Mouse (Mus musculus): Measurements from ENCODE around the gene Dip2c.

Dip2c gene

GRCm38 (mm10) chr13:9422876-9423275 is 146.5 kb downstream of the Dip2c start:
- DNase-seq (ENCODE audit: low spot score in 2 of 2), result no peak

GRCm38 (mm10) chr13:9424434-9424833 is 148.1 kb downstream of the Dip2c start:
- DNase-seq (ENCODE audit: low spot score in 2 of 2), result no peak

- DNase-seq (ENCODE audit: low spot score in 2 of 2), result no peak
Measured at GRCm38 (mm10) chr13:9426267-9426666, 149.9 kb downstream of the Dip2c start.

GRCm38 (mm10) chr13:9426779-9427178 is 150.5 kb downstream of the Dip2c start:
- DNase-seq (ENCODE audit: low spot score in 2 of 2), result no peak

GRCm38 (mm10) chr13:9429884-9430283 is 153.6 kb downstream of the Dip2c start:
- DNase-seq (ENCODE audit: low spot score in 2 of 2), result no peak

GRCm38 (mm10) chr13:9430724-9431123 is 154.4 kb downstream of the Dip2c start:
- no peak for DNase-seq (ENCODE audit: low spot score in 2 of 2)

GRCm38 (mm10) chr13:9431441-9431840 is 155.1 kb downstream of the Dip2c start:
- no peak for DNase-seq (ENCODE audit: low spot score in 2 of 2)

GRCm38 (mm10) chr13:9443066-9443465 is 166.7 kb downstream of the Dip2c start:
- DNase-seq (ENCODE audit: low spot score in 2 of 2), result no peak

- DNase-seq (ENCODE audit: low spot score in 2 of 2), result no peak
Measured at GRCm38 (mm10) chr13:9445533-9446294, 169.4 kb downstream of the Dip2c start.

GRCm38 (mm10) chr13:9446448-9447115 is 170.3 kb downstream of the Dip2c start:
- DNase-seq (ENCODE audit: low spot score in 2 of 2), result no peak

GRCm38 (mm10) chr13:9450276-9450675 is 173.9 kb downstream of the Dip2c start:
- no peak for DNase-seq (ENCODE audit: low spot score in 2 of 2)

GRCm38 (mm10) chr13:9451952-9452351 is 175.6 kb downstream of the Dip2c start:
- DNase-seq (ENCODE audit: low spot score in 2 of 2), result no peak

- no peak for DNase-seq (ENCODE audit: low spot score in 2 of 2)
Measured at GRCm38 (mm10) chr13:9454426-9455177, 178.3 kb downstream of the Dip2c start.

GRCm38 (mm10) chr13:9455979-9456378 is 179.7 kb downstream of the Dip2c start:
- DNase-seq (ENCODE audit: low spot score in 2 of 2), result no peak

- no peak for DNase-seq (ENCODE audit: low spot score in 2 of 2)
Measured at GRCm38 (mm10) chr13:9457420-9458308, 181.3 kb downstream of the Dip2c start.

GRCm38 (mm10) chr13:9464457-9464856 is 188.1 kb downstream of the Dip2c start:
- DNase-seq (ENCODE audit: low spot score in 2 of 2), result no peak

- DNase-seq (ENCODE audit: low spot score in 2 of 2), result peak; percentile 6 to 51
Measured at GRCm38 (mm10) chr13:9467216-9467615, 190.9 kb downstream of the Dip2c start.

GRCm38 (mm10) chr13:9473383-9473782 is 197.1 kb downstream of the Dip2c start:
- no peak for DNase-seq (ENCODE audit: low spot score in 2 of 2)

GRCm38 (mm10) chr13:9481722-9482121 is 205.4 kb downstream of the Dip2c start:
- no peak for DNase-seq (ENCODE audit: low spot score in 2 of 2)

- no peak for DNase-seq (ENCODE audit: low spot score in 2 of 2)
Measured at GRCm38 (mm10) chr13:9489696-9490095, 213.4 kb downstream of the Dip2c start.

GRCm38 (mm10) chr13:9494726-9495125 is 218.4 kb downstream of the Dip2c start:
- peak in 1 of 2 experiments; percentile 7 for DNase-seq (ENCODE audit: low spot score in 2 of 2)
